Mouse (Mus musculus) gastrocnemius, postnatal 14 days (tissue): Measurements from ENCODE around the gene Cacna2d1. TPM values are rescaled to one million over a fixed set of nuclear protein-coding genes. Genes with fewer than 3 reads are reported as not detected.

Experiments
- DNase-seq: peaks from one replicate; pipeline ENCODE4 v3.0.0; 2021; ENCODE audit warnings: mixed read lengths
- intact Hi-C: fragments of 180-260 bp; cut with DNase I; formaldehyde crosslinking; loops from one replicate; pipeline ENCODE4 v1.15.1; 2025; ENCODE audit warnings: low total_unique reads
- long read RNA-seq, 2 experiments: library from polyadenylated mRNA; stranded (forward); transcript quantifications; one replicate each; pipeline ENCODE4 v2.0.0; 2021
- total RNA-seq, 2 experiments: library from RNA; stranded (reverse); gene quantifications; 2 replicates each; pipeline ENCODE4 v1.2.3; 2021

Gene Cacna2d1
- total RNA-seq, result 100 to 1,000 TPM; 294 TPM
- long read RNA-seq, experiment 1, full-length matches to known transcripts, result 23 of 64 reads
- long read RNA-seq, experiment 1, partial matches to known transcripts, result 36 of 64 reads
- long read RNA-seq, experiment 1, other reads (novel, unspliced or antisense), result 5 of 64 reads
- long read RNA-seq, experiment 2, transcript Cacna2d1-201 (39 exons, 3,933 nt), result major isoform, 26 of 64 reads
- long read RNA-seq, experiment 2, partial matches to known transcripts, result 20 of 64 reads
- long read RNA-seq, experiment 2, other reads (novel, unspliced or antisense), result 17 of 64 reads

DNA sequence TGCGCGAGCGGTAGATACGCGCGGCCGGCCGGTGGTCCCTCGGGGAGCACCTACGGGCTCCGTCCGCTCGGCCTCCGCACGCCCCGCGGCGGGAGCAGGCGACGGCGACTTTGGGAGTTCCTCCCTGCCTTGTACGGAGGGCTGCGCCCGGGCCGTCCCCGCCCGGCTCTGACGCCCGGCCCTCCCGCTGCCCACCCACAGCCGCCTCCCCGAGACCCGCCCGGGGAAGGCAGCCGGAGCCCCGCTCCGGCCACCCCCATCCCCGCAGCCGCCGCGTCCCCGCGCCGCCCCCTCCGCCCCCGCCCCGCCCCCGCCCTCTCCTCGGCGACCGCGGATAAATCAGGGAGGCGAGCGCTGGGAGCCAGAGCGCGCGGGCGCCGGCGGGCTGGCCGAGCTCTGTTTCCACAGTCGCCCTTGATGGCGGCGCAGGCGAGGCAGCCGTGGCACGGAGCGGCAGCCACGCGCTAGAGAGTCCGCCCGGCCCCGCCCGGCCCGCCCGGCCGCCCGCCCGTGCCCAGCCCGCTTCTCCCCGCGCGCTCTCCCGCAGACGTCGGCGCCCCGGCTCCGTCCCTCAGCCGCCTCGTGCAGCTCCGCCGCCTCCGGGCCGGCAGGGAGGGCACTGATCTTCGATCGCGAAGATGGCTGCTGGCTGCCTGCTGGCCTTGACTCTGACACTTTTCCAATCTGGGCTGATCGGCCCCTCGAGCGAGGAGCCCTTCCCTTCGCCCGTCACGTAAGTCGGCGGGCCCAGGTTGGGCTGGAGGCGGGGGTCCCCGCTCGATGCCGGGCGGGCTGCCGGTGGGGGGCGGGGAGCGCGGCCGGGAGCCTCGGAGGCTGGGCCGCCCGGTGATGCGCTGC is at the start of gene Cacna2d1:
TSS of gene Cacna2d1 (plus strand) at position 316 of the 858 bp plus-strand sequence.
- intact Hi-C loops, result no loop called here

DNA sequence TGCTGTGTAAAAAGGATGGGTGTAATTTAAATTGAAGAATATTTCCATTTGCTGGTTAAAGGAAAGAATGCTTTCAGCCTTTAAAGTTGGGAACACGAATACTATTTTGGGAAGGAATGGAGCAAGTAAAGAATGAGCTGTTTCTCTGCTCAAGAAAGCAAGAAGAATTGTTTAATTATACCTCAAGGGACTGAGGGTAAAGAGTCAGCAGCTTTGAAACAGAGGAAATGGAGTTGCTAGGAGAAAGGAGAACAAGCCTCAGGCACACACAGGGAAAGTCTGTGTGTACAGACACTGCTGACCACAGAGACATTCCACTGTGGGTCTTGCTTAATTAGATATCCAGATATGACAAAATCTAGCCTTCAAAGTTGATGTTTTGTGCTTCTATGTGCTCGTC is 39.4 kb upstream of the Cacna2d1 start:
- intact Hi-C loops, result no loop called here
- DNase-seq, result no peak

More for the DNA sequence above, at the start of gene Cacna2d1:
- DNase-seq, result peak; percentile 78

DNA sequence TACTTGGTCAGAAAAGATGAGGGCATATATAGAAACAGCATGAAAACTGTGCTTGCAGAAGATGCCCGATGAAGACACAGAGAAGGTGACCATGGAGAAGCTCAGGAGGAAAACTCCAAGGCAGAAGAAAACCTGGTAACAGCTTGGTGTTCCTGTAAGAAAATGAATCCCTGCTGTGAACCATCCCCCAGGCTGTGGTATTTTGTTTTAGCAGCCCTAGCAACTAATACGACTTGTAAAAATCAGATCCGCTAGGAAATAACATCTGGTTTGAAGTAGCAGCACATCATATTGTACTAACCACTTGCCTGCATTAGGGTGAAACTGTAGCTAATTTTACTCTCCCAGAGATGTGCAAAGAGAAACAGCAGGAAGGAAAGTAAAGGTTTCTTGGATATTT is 37.8 kb upstream of the Cacna2d1 start:
- intact Hi-C loops, result no loop called here
- DNase-seq, result no peak

DNA sequence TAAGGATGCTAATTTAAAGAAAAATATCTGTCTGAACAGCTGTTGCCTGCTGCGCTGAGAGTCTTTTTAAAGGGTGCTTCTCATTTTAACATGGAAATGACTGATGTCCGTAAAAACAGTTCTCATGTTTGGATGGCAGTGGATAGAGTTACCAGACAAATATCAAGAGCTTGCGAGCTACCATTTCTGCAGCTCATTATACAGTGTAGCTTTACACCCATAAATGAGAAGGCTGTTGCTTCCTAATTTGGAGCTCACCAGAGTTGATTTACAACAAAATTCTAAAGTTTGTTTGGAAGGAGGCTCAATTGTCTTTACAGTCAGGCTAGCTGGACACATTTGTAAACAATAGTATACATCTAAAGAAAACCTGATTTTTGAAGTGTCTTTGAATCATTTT is 28.0 kb upstream of the Cacna2d1 start:
- intact Hi-C loops, result no loop called here
- DNase-seq, result no peak

DNA sequence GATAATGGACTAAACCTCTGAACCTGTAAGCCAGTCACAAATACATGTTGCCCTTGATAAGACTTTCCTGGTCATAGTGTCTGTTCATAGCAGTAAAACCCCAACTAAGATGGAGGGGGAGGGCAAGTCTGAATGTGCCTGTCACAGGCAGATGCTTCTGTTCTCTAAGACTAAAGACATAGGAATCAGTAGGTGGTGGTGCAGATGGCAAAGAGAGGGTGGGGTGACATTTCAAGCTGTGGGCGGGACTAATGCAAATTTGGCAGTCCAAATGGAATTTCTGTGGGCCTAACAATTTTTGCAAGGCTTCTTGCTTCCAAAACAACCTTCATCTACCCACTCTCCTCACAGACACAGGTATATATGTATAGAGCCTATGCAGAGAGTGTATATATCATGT is 19.6 kb upstream of the Cacna2d1 start:
- no peak for DNase-seq
- intact Hi-C loops, result no loop called here

DNA sequence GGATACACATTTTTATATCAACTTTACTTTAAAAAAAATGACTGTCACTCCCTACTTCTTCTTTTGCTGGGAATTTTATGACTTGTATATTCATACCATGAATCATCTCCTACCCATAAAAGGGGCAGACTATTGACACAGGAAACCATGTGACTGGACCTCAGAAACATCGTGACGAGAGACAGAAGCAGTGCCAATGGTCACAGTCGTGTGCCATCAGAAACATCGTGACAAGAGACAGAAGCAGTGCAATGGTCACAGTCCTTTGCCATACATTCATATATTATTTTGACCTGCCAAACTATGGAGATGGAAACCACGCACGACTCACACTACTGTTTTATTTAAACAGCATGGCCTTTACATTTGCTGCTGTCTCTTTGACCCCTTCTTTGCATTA is 6.0 kb upstream of the Cacna2d1 start:
- DNase-seq, result no peak
- intact Hi-C loops, result no loop called here

DNA sequence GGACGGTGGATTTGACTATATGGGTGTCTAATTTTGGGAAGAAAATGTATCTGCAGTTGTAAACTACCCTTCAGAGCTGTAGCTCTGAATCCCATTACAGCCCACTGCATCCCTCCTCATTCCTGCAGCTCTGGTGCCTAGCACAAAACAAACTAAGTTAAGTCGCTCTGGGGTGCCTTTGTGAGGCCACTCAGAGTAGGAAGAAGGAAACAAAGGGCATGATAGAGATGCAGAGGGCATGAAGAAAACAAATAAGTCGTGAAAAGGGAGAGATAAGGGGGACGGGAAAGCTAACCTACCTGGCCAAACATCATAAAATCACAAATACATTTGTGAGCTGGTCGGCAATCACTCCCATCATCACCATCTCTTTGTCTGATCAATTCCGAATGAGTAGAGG is 1.5 kb upstream of the Cacna2d1 start:
- intact Hi-C loops, result no loop called here
- DNase-seq, result no peak

DNA sequence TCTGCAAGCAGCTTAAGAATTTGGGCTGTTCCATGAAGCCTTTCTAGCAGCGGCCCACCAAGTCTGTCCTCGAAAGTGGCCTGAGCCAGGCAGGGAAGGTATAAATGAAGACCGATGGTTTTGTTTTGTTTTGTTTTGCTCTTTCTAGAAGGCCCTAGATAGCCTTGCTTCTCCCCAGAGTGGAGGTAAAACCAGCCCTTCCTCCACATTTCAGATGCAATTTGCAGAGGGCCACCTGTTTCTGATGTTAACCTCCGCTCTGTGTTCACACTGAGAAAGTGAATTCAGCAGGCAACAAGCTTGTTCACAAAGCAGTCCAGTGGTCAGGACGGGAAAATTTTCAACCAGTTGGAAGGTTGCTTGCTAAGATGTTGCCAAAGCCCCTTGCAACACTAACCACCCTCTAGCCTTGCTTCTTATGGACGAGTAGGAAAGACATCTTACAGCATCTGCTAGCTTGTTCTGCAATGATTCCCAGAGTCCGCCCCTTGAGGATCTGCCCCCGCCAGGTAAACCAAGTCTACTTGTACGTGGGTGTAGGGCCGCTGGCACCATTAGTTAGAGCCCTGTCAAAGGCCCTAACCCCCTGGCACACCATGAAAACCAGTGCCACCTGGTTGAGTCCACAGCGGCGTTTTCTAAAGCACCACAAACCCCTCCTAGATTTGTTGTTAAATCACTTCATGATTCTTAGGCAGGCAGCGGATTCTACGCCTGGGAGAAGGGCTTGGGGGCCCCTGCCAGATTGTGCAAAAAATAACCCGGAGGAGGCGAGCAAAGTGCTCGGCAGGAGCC is 713 bp upstream of the Cacna2d1 start:
- no peak for DNase-seq
- intact Hi-C loops, result no loop called here

DNA sequence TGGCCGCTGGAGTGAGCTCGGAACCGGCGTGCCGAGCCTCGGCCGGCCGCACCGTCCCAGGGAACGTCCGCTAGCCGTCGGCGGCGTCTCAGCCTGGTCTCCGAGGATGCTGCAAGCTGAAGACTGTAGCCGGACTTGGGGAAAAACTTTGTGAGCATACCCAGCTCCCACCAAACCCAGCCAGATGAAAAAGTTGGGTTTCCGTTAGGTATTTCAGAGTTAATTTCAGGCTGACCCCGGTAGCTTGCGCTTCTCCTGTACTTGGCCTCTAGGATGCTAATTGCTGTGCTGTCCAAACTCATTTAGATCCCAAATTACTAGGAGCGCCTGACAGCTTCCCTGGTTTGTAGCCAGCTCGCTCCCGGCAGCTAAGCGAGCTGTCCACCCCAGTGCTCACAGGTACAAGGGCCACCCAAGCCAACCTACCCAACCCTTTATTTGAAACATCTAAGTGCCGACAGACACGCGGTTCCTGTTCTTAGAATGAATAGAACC is 790 bp downstream of the Cacna2d1 start:
- intact Hi-C loops, result no loop called here
- peak; percentile 23 for DNase-seq

DNA sequence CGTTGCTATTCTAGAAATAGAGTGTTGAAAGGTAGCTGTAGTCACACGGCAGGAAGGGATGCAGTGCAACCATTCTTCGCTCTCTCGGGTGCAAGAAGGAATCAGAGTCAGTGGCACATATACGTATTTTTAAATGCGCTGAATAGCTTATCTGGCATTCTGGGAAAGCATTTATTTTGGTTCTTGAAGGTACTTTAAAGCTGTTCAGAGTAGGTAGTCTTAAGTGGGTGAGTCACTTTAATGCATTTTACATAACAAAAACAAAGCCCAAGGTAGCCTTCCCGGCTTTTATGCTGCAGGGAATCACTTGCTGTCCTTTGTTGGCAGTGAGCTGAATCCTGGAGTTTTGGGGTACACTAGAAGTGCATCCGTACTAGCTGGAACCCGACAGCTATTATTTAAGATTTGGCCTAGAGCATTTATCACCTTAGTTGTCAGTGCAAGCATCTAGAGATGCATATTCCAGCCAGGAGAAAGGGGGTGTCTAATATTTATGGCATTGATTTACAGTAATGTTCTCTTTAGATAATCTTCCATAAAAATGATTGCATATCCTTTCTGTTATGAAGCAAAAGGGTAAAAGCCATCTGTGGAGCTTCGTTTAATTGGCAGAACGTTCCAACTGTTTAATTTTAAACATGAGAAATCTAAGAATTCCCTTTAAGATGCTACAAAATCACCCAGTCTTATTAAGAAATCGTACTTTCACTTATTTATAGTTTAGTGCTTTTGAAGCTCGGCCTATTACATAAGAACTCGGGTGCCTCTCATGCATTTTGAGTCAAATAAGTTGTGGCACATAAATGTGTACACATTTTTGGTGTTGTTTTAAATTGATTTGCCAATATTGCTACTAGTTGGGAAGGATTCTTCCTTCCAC is 1.6 kb downstream of the Cacna2d1 start:
- intact Hi-C loops, result no loop called here
- DNase-seq, result no peak

DNA sequence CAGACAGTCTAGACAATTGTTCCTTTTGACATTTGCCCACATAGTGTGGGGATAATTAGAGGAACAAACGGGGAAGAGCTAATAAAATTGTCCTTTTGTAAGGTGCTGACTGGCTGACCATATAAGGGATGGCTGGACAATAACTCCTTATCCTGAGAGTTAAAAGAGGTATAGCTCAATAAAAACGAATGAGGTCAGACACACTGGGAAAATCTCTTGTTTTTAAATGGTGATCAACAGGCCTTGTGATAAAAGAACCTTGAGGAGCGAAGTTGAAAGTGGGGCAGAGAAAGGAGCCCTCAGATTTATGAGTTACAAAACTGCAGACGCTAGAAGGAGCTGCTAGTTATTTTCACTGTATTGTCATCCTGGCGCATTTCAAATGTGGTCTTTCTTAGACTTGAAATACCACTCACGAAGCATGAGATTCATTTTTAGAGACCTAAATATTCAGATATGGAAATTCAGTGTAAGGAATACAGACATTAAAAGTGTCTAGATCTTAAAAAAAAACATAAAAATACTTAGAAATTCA is 6.8 kb downstream of the Cacna2d1 start:
- intact Hi-C loops, result no loop called here
- no peak for DNase-seq

DNA sequence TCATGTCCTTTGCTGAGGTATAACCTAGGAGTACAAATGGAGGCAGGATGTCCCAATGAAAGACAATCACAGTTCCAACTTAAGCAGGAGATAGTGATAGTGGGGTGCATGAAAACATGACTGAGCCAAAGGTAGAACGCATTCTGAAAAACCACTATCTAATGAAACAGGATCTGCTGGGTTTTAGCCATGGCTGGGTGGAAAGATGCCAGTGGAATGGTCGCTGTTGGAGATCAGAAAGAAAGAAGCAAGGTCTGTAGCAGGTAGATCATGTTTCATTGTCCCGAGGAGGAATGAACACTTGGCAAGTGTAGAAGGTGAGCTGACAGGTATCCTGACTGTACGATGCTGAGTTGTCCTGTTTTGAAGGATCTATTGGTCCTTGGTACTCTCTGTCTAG is 7.6 kb downstream of the Cacna2d1 start:
- intact Hi-C loops, result no loop called here
- no peak for DNase-seq

DNA sequence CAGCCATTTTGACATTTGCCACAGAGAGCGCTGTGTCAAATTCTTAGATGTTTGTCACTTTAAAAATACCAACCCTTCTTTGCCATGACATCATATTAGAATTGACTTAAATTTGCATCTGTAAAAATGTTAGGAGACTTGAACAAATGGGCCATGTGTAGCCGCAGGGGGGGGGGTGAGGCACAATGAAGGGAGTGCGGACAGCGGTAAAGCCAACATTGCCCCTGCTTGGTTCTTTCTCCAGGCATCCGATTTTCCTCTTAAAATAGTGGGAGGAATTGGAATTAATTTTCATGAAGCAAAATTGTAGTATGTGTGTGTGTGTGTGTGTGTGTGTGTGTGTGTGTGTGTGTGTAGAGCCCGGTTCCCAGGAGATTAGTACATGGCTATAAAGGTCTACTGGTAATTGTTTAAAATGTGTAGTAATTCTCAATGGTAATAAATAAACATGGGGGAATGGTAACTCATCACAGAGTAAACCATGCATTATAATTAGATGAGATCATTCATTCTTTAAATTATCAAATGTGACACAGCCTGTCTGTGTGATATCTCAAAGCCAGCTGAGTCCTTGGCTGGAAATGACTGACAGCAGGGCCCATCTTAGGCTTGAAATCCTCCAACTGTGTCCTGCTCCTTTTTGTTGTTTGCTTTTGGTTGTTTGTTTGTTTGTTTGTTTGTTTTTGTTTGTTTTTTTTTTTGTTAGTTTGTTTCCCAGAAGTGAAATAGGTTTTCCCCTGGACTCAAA is 14.0 kb downstream of the Cacna2d1 start:
- DNase-seq, result no peak
- intact Hi-C loops, result no loop called here

DNA sequence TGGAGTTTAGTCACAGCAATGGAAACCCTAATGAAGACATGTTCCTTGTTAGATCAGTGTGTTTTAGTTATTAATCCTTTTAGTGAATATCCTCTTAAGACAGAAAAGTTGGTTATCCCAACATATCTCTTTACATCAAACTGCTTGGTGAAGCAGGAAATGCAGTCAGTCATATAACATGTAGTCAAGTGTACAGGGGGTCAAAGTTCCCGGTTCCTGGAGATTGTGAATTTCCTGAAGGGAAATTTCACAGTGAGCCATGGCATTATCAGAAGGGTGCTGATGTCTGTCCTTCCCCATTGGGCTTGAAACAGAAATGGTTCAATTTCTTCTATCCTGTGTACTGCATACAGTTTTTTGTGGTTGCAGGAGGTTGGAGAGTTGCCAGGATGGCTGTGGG is 25.3 kb downstream of the Cacna2d1 start:
- intact Hi-C loops, result no loop called here
- DNase-seq, result no peak

DNA sequence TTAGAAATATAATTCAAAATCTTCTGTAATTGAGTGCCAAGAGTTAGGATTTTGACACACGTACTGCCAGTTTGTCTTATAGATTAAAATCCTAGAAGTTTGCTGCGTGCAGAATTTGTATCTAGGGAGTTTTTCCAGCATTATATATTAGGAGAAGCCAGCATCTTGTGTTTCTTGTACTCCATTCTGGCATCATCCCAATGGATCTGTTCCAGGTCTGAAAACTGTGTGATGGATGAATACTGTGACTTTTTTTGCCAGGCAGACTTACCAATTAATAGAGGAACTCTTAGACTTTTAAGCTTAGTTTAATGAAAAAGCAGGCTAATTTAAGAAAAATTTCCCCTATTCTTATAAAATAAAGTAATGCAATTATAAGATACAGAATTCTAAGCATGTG is 27.4 kb downstream of the Cacna2d1 start:
- peak; percentile 5 for DNase-seq
- intact Hi-C loops, result no loop called here

DNA sequence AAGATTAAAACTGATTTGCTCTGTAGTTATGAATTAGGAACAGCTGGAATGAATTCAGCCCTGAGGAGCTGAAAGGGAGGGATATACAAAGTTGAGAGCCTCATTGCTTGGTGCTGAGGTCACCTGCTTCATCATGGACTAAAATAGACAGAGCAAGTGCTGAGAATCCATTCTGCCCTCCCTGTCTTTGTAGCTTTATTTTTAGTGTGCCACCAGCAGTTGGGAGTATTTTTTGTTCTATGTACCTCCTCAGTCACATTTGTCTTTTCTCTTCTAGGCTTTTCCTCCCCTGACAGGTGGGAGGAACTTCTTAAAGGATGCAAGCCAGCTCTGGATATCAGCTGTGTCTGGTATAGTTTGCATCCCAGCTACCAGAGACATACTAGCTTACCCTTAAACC is 32.4 kb downstream of the Cacna2d1 start:
- intact Hi-C loops, result no loop called here
- no peak for DNase-seq

DNA sequence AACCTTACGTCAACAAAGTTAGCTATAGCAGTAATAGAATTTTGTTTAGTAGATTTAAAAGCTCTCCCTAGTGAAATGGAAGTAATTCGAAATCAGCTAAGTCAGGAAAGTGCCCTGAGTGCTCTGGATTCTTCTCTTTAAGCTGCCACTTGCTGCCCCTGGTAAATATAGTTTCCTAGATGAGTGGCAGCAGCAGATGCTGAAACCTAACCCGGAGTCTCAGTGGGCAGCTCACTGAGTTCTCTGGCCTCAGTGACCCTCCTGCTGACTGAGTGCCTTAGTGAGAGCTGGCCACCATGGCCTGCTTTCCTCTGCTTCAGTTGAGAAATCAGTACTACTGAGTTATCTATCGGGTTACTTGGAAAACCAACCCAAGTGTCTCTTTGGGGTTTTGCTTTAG is 37.3 kb downstream of the Cacna2d1 start:
- DNase-seq, result peak; percentile 71

DNA sequence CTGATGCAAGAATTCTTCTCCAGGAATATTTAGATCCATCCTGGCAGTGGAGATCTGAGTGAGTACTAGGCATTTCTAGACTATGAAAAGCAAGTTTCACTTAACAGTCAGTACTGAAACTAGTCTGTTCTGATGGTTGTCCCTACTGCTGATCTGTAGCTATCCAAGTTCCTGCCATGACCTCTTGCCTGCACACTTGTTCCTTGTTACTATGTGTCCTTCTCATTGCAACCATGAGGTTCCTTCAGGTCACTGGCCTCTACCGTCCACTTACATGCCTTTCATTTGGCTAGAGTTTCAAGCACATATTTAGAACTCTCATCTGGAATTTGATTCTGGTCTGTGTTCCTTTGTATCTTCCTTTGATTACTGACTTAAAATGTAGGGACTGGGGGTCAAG is 37.9 kb downstream of the Cacna2d1 start:
- no peak for DNase-seq
- intact Hi-C loops, result no loop called here

More for the DNA sequence above, 37.3 kb downstream of the Cacna2d1 start:
- intact Hi-C loops, result no loop called here
